Mouse (Mus musculus) large intestine, adult 2 months (tissue): ENCODE results near the gene Ppil2. TPM values are rescaled to one million over a fixed set of nuclear protein-coding genes. Genes with fewer than 3 reads are reported as not detected.

Experiments
- DNase-seq: peaks from one replicate; pipeline ENCODE4 v3.0.0-alpha.2; 2012; ENCODE audit warnings: low read depth, low spot score
- WGBS: fragments of 180-500 bp; shearing (Covaris S2); methylation state at CpG from one replicate; pipeline ENCODE4 v1.1.7; 2018; 5-methylcytosine and 5-hydroxymethylcytosine counted together
- polyA plus RNA-seq: library from polyadenylated mRNA; depleted of rRNA; stranded (reverse); fragments of >200 nt; gene quantifications from 2 replicates; pipeline ENCODE4 v1.2.3, GENCODE M21; 2012; rRNA removed

The Ppil2 gene
- polyA plus RNA-seq, 1 experiment = 68.5 TPM

DNA sequence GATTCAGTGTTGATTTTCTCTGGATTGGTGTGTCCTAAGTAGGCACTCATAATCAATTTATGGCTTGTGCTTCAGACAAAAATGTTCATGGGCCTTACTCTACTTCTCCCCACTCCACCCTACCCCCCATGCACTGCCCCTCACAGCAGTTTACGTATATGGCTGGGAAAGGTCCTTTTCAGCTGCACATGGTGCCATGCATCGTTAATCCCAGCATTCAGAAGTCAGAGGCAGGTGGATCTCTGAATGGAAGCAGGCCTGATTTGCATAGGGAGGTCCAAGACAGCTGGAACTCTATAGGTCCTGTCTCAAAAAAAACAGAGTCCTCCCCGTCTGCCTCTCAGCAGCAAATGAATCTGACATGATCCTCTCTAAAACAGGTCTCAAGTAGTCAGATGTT, 65.8 kb downstream of the Ppil2 start:
- WGBS = 82% methylated on average over 3 of the region's 3 CpGs
- no peak for DNase-seq

DNA sequence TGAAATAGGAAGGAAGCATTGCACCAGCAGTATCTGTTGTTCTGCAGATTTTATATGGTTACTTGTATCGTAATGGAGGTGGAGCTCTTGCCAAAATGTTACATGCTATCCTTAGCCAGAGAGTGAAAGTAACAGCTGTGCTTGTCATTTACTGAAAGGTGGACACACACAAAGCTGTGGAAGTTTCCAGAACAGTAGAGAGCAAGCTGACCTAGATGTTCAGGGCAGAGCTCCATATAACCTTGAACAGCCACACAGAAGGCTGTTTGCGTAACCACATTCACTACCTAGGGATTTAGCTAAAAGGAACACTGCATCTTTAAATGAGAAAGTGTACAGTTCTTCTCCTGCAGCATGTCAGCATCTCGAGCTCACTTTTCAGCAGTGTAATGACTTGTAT, 66.7 kb downstream of the Ppil2 start:
- WGBS = 69% methylated on average over 3 of the region's 3 CpGs
- no peak for DNase-seq

DNA sequence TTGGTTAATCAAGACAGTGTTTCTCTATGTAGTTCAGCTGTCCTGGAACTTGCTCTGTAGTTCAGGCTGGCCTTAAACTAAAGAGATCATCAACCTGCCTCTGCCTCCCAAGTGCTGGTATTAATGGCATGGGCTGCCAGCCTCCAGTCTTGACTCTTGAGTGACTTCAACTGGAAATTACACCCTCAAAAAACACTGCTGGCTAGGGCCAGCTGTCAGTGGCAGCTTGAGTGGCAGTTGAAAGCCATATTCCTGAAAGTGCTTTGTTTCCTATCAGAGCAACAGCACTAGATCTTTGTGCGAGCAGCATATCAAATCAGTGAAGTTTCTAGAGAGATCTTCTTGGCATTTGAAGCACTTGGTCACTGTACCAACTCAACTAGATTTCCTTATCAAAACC, 69.6 kb downstream of the Ppil2 start:
- WGBS = 96% methylated on average over 1 of the region's 1 CpGs

DNA sequence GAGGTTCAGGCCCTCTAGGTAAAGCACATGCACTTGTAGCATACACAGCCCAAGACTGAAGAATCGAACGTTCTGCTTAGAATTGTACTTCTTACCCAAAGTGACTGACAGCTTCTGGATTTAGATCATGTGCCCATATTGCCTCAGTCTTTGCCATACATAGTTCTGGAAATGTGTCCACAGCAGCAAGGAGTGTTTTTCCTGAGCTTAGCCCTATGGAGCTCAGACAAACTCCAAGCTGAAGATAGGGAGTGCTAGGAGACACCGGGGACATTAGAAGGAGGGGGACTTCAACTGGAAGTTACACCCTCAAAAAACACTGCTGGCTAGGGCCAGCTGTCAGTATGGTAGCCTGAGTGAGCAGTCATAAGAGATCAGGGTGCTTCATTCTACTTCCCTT, 70.3 kb downstream of the Ppil2 start:
- DNase-seq = no peak
- WGBS = 95% methylated on average over 3 of the region's 3 CpGs

More for the DNA sequence above, 69.6 kb downstream of the Ppil2 start:
- no peak for DNase-seq

Other genes starting within 250 kb of the Ppil2 start
- gene Igll1, start 247.3 kb downstream of the Ppil2 start, polyA plus RNA-seq = not detected in 2 replicates
- gene Top3b, start 240.5 kb downstream of the Ppil2 start, polyA plus RNA-seq = 48.6 and 58.8 TPM in 2 replicates
- 2.6 and 3.4 TPM in 2 replicates for gene Vpreb1, start 240.4 kb downstream of the Ppil2 start, polyA plus RNA-seq
- 4.5 and 5.5 TPM in 2 replicates for gene Ppm1f, start 214.8 kb downstream of the Ppil2 start, polyA plus RNA-seq
- gene Mapk1, start 127.9 kb downstream of the Ppil2 start, polyA plus RNA-seq = 74.6 and 108 TPM in 2 replicates
- gene Ypel1, start 41.6 kb downstream of the Ppil2 start, polyA plus RNA-seq = 0.23 and 0.27 TPM in 2 replicates
- 18.0 and 21.9 TPM in 2 replicates for gene 2610318N02Rik, start 13.9 kb upstream of the Ppil2 start, polyA plus RNA-seq
- 105 and 107 TPM in 2 replicates for gene Sdf2l1, start 21.1 kb upstream of the Ppil2 start, polyA plus RNA-seq
- gene Ydjc, start 33.4 kb upstream of the Ppil2 start, polyA plus RNA-seq = 43.3 and 47.3 TPM in 2 replicates
- 13.5 and 17.3 TPM in 2 replicates for gene Ccdc116, start 36.0 kb upstream of the Ppil2 start, polyA plus RNA-seq
- gene Ube2l3, start 91.4 kb upstream of the Ppil2 start, polyA plus RNA-seq = 60.7 and 63.3 TPM in 2 replicates
- 0.05 and 0.15 TPM in 2 replicates for gene Rimbp3, start 97.3 kb upstream of the Ppil2 start, polyA plus RNA-seq
- gene Hic2, start 122.3 kb upstream of the Ppil2 start, polyA plus RNA-seq = 1.5 and 2.4 TPM in 2 replicates
- gene Tmem191c, start 164.8 kb upstream of the Ppil2 start, polyA plus RNA-seq = 5.3 and 7.3 TPM in 2 replicates
- gene Serpind1, start 220.1 kb upstream of the Ppil2 start, polyA plus RNA-seq = 0.15 and 0.19 TPM in 2 replicates